Mouse (Mus musculus): Measurements from ENCODE around the gene Neil3. TPM values are rescaled to one million over a fixed set of nuclear protein-coding genes. Genes with fewer than 3 reads are reported as not detected.

The Neil3 gene
- polyA plus RNA-seq (2021; fragmentation: Nextera tagmentation) = 0.06 TPM in 1 of 2 replicates, not detected in the other
- long read RNA-seq, experiment 1 = 0 reads
- long read RNA-seq, experiment 2 = 0 reads

GRCm38 (mm10) chr8:53638495-53639171 is at the start of gene Neil3:
Neil3 (minus strand) TSS chr8:53639065.

Other genes starting within 250 kb of the Neil3 start
- 19.6 and 26.4 TPM in 2 replicates for gene Aga, start 127.3 kb downstream of the Neil3 start, polyA plus RNA-seq (2021; fragmentation: Nextera tagmentation)